Mouse (Mus musculus): ENCODE measurements around the gene Cbx6.

Cbx6 gene

GRCm38 (mm10) chr15:79803533-79804351 lies 30.7 kb downstream of the Cbx6 start:
- no peak for DNase-seq (ENCODE audit: low spot score)

GRCm38 (mm10) chr15:79802304-79802703 lies 32.2 kb downstream of the Cbx6 start:
- no peak for DNase-seq (ENCODE audit: low spot score)

GRCm38 (mm10) chr15:79801646-79802045 lies 32.8 kb downstream of the Cbx6 start:
- no peak for DNase-seq (ENCODE audit: low spot score)

GRCm38 (mm10) chr15:79800701-79801100 lies 33.8 kb downstream of the Cbx6 start:
- no peak for DNase-seq (ENCODE audit: low spot score)

DNA sequence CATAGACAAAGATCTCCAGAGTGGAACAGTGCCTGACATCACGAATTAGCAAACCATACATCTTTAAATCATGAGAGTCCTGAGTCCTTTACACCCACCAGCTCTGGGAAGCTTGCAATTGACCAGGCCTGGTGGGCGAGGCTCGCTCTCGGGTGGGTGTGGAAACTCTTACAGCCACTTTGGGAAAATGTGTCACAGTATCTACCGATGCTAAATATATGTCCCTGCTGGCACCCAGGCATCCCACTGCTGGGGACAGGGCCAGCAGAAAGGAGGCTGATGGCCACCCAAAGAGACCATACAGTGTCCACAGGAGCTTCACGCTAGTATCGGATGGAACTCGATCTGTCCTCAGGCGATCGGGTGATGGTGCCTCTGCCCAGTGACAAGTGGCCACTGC lies 35.9 kb downstream of the Cbx6 start:
- DNase-seq (ENCODE audit: low spot score): no peak

GRCm38 (mm10) chr15:79797680-79798079 lies 36.8 kb downstream of the Cbx6 start:
- no peak for DNase-seq (ENCODE audit: low spot score)

DNA sequence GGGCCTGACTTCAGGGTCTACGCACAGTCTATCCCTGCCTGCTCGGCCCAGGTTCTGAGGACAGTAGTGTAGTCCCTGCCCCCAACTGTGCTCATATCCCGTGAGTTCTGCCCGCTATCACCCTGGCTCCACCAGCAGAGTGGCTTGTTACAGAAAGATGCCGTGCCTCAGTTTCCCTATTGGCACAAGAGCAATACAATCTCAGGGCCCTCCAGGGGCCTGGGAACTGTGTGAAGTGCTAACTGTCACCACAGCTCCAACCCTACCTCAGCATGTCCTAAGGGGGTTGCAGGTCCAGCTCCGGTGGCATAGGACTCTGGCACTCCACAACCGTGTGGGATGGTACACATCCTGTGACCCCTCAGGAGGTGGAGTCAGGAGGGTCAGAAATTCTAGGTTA lies 37.4 kb downstream of the Cbx6 start:
- no peak for DNase-seq (ENCODE audit: low spot score)

DNA sequence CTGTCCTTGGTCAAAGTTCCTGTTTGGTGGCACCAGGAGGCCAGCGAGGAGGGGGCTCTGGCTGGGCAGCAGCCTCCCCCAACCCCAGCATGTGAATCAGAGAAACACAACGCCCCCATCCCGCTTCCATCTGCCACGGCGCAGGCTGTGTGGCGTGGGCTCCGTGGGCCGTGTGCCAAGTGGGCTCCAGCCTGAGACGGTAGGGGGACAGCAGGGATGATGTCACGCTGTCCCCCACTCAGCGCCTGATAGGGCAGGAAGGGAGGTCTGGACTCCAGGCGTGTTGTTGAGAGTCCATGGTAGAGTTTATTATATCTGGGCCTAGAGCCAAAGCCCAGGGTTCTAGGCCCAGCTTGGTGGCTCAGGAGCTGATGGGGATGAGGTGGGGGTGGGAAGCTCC lies 38.2 kb downstream of the Cbx6 start:
- DNase-seq (ENCODE audit: low spot score): no peak

DNA sequence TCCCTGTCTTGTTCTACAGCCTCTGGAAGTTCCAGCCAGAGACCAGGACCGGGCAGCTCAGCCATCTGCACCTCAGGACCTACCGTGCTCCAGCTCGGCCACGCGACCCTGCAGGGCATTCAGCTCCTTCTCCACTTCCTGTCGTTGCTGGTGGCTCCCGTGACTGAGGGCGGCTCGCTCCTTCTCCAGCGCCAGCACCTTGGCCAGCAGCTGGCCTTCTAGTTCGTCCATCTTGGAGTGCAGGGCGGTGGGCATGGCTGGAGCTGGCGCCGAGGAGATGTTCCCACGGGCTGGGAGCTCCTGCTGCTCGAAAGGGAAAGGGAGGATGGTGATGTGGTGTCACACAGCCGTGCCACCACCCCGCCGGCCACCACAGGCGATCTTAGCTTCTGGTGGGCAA lies 40.3 kb downstream of the Cbx6 start:
- DNase-seq (ENCODE audit: low spot score): no peak

DNA sequence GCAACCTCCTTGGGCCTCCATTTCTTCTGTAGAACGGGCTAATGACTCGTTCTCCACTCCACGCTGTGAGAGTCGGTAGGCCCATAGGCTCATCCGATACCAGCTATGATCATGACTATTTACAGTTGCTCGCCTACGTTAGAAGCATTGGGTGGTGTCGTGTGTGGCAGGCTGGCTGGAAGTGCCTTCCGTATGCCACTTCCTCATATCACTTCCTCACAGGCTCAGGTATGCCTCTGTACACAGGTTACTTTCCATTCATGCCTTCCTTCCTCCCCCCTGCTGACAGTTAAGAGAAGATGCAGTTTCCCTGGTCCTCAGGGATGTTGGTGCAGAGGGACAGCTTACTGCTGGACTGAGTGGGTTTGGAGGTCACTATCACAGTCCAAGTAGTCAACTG lies 41.4 kb downstream of the Cbx6 start:
- no peak for DNase-seq (ENCODE audit: low spot score)

- DNase-seq (ENCODE audit: low spot score): no peak
Measured at GRCm38 (mm10) chr15:79792455-79792854, 42.0 kb downstream of the Cbx6 start.

DNA sequence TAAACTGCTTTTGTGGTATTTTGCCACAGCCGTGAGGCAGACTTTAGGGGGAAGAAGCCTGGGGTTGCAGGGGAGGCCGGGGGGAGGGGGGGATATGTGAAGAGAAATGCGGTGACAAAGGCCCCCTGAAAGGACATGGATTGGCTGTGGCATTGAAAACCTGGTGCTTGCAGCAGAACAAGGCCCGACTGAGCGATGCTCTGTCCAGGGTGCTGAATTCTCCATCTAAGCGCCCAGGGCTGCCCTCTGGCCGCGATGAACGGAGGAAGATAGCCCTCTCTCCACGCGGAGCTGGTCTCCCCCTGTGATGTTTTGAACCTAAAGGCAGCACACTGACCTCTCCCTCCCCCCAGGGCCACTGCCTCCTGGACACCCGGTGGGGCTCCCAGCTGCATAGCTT lies 43.0 kb downstream of the Cbx6 start:
- peak; percentile 66 for DNase-seq (ENCODE audit: low spot score)

DNA sequence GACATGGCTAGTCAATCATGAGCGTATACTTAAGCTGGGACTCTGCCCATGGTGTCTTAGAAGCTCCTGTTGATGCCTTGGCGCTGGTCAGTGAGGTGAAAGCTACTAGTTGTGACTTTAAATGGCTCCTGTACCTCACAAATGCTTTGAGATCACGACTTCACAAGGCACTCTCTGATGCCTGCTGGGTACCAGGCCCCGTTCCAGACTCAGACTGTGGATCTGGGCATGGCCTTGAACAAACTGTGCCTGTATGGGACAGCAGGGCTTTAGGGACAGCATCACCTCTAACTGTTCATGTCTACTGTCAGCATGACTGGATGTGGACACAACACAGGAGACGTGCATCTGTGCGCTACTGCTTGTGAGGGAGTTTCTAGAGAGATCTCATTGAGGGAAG lies 43.6 kb downstream of the Cbx6 start:
- DNase-seq (ENCODE audit: low spot score): no peak

DNA sequence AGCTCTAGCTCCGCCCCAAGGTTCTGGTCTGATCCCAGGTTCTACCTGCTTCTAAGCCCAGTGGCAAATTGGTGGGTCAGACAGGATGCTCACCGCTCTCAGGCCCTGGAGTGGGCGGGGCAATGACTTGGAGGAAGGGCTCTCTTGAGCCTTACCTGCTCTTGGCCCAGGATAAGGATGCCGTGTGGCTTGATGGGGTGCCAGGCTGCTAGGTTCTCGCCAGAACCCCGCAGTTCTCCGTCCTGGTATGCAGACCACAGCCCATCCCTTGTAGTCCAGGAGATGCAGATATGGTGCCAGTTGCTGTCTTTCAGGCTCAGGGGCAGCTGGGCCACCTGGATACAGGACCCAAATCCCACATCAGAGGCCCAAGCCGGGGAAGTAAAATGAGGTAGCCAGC lies 44.4 kb downstream of the Cbx6 start:
- DNase-seq (ENCODE audit: low spot score): no peak

DNA sequence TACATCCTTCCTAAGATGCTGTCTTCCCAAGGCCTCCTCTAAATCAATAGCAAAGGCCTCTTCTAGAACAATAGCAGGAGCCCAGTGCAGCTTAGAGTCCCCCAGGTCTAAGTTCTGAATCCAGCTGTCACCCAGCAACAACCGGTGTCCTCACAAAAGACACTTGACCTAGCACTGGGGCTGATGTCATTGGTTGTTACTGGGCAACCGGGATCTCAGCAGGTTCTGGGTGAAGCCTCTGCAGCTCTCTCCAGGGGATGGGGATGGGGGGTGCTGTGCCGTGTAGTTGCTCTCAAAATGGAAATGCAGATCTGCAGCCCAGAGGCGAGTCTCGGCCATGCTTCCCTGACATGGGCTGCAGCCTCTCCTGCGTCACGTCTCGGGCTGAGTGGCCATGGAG lies 46.7 kb downstream of the Cbx6 start:
- no peak for DNase-seq (ENCODE audit: low spot score)

GRCm38 (mm10) chr15:79785056-79785455 lies 49.4 kb downstream of the Cbx6 start:
- no peak for DNase-seq (ENCODE audit: low spot score)

- DNase-seq (ENCODE audit: low spot score): no peak
Measured at GRCm38 (mm10) chr15:79777749-79778148, 56.7 kb downstream of the Cbx6 start, which contains the start of gene Dnal4. Dnal4 (minus strand) TSS chr15:79777849.

DNA sequence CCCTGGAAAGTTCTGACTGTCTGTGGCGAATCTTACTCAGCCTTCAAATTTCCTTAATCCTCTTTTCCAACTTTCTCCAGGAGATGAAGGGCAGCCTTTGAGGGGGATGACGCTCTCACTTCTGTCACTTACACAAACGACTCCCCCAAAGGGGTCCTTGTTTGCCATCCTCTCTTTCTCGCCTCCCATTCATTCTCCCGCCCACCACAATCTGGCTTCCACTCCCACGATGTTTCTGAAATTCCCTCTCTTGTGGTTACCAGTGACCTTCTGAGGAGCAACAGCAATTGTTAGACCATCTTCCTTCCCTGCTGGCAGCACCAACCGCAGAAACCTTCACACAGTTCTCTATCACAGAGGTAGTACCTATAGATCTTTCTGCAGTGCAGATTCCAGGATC lies 58.8 kb downstream of the Cbx6 start:
- no peak for DNase-seq (ENCODE audit: low spot score)

DNA sequence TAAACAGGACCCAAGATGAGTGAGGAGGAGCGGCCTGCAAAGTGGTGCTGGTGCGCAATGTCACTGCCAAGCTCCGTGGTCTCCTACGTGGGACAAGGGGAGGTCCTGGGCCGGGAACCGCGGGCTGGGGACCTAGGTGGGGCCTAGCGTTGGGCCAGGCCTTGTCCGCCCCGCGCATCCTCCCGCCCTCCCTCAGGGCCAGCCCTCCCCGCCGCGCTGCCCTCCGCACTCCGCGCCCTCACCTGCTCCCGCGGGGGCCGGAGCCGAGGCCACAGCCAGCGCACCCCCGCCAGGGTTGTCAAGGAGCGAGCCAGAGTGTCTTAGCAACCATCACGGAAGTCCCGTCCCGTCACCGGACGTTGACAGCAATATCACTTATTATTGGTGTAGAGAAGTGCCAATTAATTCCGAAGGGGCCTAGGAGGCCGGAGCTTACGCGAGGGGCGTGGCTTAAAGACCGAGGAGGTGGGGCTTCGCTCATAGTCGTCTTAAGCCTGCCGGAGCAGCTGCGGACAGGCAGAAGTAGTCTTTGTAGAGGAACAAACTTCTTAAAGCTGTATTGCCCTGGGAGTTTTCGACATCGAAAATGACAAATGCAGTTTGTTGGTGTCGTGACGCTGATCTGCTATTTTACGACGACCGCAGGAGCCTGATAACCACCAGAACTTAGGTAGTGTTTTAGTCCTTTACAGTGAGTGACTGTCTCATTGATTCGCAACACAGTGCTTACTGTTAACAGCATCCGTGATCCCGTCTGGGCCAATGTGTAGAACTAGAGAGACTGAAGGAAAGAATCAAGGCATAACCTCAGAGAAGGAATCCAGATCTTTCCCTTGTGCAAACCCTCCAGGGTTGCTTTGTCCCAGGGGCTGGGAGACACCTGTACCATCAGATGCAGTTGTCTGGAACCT lies 60.1 kb downstream of the Cbx6 start:
- peak; percentile 89 for DNase-seq (ENCODE audit: low spot score)

Measured in urinary bladder, postnatal 25 days (tissue).